Mouse (Mus musculus) telencephalon, adult 2 months (tissue): Measurements from ENCODE around the gene Gucy2d.
A peak's percentile ranks its signal among the peaks of the same experiment; 100 is the strongest.

Source experiments
- DNase-seq: peaks from one replicate; pipeline ENCODE4 v3.0.0-alpha.2; 2011; ENCODE audit warnings: low read depth, low spot score

Gucy2d gene

GRCm38 (mm10) chr7:98439956-98440466, at the start of gene Gucy2d:
TSS of gene Gucy2d (plus strand) at chr7:98440416.
- DNase-seq, result no peak

DNA sequence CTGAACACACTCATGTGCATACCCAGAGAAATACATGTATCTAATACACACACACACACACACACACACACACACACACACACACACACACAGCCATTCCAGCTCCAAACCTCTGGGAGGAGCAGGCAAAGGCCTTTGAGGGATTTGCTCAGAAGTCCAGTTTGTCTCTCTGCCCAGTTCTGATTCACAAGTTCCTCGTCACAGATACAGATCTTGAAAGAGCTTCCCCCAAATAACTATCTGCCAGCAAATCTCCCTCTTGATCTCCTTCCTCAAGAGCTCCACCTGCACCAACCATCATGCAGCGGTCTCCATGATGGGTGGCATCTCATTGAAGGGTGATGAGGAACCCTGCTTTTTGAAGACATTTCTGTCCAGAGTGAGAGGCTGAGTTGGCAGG, 49.7 kb upstream of the Gucy2d start:
- DNase-seq, result no peak

GRCm38 (mm10) chr7:98391351-98391936, 48.8 kb upstream of the Gucy2d start:
- no peak for DNase-seq

DNA sequence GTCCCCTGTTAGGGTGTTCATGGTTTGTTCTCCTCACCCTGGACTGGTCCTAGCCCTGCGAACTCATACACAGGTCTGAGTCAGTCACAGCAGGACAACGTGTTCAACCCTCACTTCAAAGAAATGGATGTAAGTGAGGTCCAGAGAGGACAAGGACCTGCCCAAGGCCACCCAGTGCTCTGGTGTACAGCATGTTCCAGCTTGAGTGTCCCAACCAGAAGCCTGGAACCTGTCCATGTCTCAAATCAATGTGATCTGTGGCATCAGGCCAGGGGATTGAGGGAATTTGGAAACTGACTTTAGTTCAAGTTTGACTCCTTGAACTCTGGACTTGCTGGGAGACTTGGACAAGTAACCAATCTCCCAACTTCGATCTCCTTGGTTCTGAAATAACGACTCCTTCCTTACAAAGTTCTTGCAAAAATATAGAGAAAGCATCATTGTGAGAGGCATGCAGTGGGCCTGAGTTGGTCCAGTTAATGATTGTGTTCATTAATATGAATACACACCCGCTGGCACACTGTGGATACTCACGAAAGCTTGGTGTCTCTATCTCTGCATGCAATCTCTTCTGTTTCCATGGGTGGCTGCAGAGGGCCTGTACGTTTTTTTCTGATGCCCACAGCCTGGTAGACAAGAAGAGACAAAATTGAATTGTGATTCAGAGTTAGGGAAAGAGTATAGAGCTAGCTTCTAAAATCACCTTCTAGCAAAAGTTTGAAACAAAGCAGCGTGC, 47.6 kb upstream of the Gucy2d start:
- DNase-seq, result no peak

- DNase-seq, result no peak
Measured at GRCm38 (mm10) chr7:98402582-98403574, 37.3 kb upstream of the Gucy2d start.

GRCm38 (mm10) chr7:98403996-98404395, 36.2 kb upstream of the Gucy2d start:
- DNase-seq, result no peak

DNA sequence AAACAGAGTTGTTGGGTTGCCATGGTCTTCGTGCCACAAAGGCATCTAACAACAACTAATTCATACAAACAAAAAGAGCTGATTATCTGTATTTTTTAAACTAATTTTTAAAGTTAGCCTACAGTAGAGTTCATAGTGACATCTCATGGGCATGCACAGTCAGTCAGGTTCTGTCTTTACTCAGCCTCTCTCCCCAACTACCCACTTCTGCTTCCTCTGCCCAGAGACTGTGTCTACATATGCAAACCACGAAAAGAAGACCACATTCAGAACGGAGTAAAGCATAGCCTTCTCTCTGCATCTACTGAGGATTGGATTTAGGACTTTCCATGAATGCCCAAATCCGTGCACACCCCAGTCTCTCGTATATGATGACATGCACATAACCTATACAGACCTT, 32.6 kb upstream of the Gucy2d start:
- no peak for DNase-seq

DNA sequence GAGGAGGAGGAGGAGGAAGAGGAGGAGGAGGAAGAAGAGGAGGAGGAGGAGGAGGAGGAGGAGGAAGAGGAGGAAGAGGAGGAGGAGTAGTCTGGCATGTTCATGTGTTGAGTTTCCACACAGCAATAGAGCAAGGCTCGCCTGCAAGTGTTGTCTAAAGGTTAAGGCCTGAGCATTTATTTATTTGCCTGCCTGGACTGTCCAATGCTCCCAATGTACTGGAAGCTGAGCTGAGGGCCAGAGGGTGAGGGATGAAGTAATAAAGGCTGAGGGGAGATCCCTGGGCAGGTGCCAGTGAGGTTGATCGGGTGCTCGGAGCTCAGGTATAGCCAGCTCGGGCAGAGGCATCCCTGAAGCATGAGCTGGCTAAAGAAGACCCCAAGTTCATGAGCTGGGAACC, 27.1 kb upstream of the Gucy2d start:
- DNase-seq, result no peak

DNA sequence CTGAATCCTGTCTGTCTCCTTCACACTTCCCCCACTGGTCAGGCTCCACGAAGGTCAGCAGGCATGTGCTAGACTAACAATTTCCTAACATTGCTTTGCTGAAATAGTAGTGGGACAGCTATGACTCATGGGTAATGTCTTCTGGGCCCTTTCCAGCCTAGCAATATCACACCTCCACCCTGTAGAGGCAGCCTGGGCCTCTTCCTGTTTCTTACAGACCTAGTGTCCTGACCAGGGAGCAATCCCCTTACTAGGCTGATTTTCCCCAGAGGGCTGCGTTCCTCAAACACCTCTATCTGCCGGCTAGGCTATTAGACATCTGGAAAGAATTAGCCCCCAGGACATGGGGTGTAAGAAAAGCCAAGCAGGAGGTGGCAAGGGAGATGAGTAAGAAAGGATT, 24.7 kb upstream of the Gucy2d start:
- DNase-seq, result no peak

DNA sequence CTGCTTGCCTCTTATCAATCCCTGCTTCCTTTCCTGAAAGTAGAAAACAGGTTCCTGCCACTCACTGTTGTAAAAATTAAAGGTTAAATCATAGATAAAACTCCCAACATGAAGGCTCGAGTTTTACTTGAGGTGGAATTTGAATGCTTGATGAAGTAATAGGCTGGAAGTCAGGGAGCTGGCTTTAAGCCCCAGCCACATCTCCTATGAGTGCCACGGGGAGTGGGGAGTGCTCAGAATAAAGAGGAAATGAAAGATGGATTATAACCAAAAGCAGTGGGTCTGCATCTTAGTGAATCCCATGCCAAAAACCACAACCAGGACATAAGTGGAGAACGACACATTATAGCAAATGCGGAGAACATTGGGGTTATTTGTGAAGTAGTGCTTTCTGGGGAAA, 24.2 kb upstream of the Gucy2d start:
- no peak for DNase-seq

DNA sequence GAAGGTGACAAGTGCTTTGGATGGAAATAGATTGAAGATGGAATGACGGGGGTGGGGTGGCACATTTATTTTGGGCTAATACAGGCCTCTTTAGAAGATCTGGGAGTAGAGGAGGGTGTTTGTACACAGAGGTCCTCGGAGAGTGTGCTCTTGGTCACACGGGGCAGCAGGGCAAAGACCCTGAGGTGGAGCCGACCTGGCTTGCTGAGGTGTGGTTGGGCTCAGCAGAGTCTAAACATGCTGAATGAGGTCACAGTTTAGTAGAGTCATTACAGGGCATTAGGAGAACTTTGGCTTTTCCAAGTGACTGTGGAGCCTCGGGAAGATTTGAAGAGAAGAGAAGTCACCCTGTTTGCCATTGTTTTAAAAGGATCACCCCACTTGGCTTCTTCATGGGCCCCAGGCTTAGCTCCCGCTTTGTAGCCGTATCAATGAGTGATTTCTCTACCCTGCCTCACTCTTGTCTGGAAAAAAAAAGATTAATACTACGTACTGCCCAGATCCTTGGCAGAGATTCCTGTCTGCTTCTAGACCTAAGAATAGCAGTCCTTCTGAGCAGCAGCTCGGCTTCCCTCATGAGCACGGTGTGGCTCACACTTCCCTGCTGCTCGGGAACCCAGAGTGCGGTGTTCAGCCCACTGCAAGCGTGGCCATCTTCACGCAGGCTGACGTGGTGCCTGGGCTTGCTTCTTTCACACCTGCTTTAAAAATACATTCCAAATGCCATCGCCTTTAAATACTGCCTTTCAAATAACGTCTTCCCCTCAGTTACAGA, 22.0 kb upstream of the Gucy2d start:
- DNase-seq, result peak; percentile 77

DNA sequence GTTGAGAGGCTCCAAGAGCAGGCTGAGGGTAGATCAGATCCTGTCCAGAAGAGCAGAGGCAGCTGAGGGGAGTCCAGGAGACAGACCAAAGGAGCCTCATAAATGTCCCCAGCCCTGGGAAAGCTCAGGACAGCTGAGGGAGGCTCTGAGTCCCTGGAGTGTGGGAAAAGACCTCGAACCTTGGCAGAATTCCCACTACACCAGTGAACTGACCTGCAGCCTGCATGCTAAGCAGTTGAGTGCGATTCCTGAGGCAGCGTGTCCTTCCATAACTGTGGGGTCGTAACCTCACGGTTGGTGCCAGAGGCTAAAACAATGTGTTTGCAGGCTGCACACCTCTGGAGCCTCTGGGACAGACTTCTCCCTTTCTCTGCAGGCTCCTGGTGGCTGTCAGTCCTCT, 20.9 kb upstream of the Gucy2d start:
- no peak for DNase-seq

DNA sequence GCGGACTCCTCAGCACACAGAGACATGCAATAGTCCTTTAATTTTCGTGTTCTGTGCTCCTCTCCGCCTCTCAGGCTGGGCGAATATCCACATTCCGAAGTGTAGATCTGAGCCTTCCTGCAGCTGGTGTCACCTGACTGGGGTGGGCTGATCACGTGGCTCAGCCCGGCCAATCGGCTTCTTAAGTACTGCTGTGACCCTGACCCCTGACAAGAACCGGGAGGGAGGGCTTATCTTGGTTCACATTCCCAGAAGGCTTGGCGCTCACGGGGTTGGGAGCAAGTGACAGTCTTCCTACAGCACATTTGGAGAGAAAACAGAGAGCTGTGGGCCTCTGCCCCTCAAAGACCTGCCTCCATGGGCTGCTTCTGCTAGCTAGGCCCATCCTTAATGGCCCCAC, 16.7 kb upstream of the Gucy2d start:
- no peak for DNase-seq

DNA sequence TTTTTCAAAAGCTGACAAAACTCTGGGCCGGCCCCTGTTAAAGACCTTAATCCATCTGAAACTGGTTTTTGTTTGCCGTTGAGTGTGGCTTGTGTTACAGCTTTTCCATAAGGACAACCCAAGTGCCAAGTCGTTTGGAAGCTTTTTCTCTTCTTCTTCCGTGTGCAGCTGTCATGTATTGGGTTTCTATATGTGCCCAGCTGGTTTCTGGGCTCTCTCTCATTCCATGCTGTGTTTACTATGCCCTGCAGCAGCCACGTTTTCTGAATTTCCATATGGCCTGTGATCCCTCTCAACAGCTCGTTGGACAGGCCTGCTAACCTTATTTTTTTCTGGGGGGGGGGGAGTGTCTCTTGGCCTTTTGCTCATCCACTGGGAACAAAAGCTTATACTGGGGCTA, 15.8 kb upstream of the Gucy2d start:
- DNase-seq, result no peak

DNA sequence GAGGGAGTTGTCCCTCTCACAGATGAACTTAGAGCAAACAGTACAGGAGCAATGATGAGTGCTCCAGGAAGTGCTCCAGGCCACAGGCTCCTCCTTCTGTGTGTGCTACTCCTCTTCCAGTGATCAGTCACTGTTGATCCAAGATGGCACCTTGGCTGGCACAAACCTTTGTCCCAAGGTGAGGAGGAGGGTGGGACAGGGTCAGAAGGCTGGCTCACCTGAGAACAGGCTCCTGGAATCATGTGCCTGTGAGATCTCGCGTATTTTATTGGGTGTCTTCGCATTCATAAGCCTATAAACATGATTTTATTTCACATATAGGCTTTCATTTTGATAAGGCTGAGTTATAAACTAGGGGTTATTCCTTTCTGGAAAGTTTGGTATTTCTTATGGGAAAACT, 14.7 kb upstream of the Gucy2d start:
- DNase-seq, result no peak

DNA sequence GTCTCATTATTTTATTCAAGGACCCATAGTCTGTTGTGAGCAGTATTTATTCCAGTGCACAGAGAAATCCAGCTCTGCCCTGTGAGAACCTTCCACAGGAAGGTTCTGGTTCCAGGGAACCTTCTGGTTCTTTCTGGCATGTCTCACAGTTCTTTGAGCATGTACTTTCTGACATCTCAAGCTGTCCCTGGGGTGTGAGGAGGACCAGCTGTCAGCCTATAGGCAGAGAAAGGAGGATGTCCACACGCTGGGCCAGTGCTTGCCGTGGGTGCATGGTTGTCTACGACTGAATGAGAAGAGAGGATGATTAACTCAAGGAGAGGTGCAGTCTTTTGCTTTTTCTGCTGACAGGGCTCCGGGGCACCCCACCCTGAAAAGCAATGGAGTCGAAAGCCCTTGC, 13.6 kb upstream of the Gucy2d start:
- DNase-seq, result no peak

DNA sequence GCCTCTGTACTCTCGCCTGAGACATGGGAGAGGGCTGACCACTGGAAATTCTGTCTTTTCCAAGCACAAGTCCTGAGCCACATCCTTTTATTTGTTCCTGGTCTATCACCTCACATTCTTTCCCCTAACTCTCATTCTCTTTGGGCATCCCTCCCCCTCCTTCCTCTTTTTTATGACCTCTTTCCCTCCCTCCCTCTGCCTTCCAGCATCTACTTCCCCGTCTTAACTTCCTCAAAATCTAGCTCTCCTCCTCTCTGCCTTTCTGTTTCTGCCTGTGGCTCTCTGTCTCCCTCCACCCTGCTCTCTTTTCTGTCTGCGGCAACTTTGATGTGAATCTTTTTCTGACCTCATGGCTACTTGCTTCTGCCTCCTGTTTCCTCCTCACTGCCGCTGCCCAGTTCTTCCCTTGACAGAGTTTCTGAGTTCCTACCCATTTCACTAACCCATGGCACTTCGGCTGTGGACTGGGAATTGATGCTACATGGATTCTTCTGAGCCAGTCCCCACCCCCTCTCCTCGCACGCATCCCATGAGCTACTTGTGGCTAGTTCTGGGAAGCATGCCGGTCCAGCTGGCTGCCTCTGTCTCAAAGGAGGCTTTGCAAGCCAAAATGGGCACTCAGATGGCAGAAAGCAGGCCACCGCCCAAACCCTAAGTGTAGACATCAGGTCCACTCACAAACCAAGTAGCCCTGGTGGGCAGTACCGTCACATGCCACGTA, 12.9 kb upstream of the Gucy2d start:
- DNase-seq, result no peak

GRCm38 (mm10) chr7:98429579-98429978, 10.6 kb upstream of the Gucy2d start:
- DNase-seq, result no peak

DNA sequence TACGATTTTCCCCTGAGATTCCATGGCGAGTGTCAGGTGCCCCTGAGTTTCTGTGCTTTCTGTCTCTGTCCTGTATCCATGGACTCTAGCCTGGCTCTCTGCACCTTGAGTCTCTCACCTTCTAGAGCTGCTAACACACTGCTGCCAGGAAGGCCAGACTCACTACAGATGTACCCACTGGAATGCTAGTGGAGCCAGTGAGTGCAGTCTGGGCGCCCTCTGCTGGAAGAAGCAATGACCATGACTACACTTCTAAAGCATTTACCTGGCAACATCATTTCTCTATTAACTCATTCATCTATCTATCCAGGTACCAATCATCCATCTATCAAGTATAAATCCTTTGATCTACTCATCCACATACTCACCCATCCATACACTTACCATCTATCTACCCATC, 9.4 kb upstream of the Gucy2d start:
- no peak for DNase-seq

DNA sequence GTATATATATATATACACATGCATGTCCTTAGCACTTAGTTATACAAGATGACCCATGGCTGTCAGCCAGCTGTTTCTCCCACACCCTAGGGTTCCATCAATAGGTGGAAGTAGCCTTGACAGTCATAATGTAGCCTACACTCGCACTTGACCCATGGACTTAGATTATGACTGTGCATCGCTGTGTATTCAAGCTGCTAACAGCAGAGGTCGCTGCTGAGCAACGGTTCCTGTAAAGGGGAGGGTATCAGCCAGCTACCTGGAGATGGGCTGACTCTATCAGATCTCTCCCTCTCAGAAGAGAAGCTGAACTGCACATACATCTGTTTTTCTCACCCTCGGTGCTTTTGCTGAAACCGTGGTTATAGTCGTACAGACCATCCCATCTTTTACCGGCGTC, 2.6 kb upstream of the Gucy2d start:
- DNase-seq, result no peak

DNA sequence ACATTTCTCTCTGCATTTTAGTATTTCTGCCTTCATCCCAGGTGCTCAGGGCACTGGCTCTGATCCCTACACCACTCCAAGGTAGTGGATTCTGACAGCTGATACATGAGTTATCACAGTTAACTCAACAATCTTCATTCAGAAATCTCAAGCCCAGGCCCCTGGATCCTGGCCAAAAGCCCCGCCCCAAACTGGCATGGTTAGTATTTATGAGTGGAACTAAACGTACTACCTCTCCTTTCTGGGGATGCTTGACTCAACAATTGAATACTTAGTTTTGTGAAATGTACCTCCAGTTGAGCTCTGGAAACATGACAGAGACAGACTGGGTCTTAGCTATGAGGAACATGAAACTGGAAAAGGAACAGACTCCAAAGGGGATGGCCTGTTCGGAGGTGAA, 6.7 kb downstream of the Gucy2d start:
- no peak for DNase-seq
